Mouse (Mus musculus) heart, embryonic 11.5 days (tissue): ENCODE data around the gene Grm8. TPM values are rescaled to one million over a fixed set of nuclear protein-coding genes. Genes with fewer than 3 reads are reported as not detected.

Experiments
- ATAC-seq: fragments of 200-750 bp; cut with Nextera tagmentation; replicated peaks from 2 replicates; pipeline ENCODE4 v1.8.0; 2017; ENCODE audit warnings: moderate library complexity; ENCODE audit not compliant: insufficient number of reproducible peaks, low FRiP score, low TSS enrichment
- H3K27ac ChIP-seq: fragments of 300-500 bp; sonication (generic); 2 replicates; pipeline ENCODE4 v1.5.1; 2014; ENCODE audit warnings: mild to moderate bottlenecking, low read depth, low read length
- H3K27me3 ChIP-seq: fragments of 300-500 bp; sonication (generic); 2 replicates; pipeline ENCODE4 v1.6.1; 2014; ENCODE audit warnings: mild to moderate bottlenecking, low read length, mixed read lengths; ENCODE audit not compliant: control insufficient read depth, insufficient read depth
- H3K36me3 ChIP-seq: fragments of 300-500 bp; sonication (generic); 2 replicates; pipeline ENCODE4 v1.6.1; 2014; ENCODE audit warnings: mild to moderate bottlenecking, low read length, moderate library complexity, mixed read lengths; ENCODE audit not compliant: control insufficient read depth, insufficient read depth
- H3K4me1 ChIP-seq: fragments of 300-500 bp; sonication (generic); 2 replicates; pipeline ENCODE4 v1.6.1; 2014; ENCODE audit warnings: low read length; ENCODE audit not compliant: control insufficient read depth, insufficient read depth
- H3K4me2 ChIP-seq: fragments of 300-500 bp; sonication (generic); 2 replicates; pipeline ENCODE4 v1.6.1; 2014; ENCODE audit warnings: mild to moderate bottlenecking, moderate library complexity
- H3K4me3 ChIP-seq: fragments of 300-500 bp; sonication (generic); 2 replicates; pipeline ENCODE4 v1.5.1; 2014; ENCODE audit warnings: low read depth, low read length
- H3K9ac ChIP-seq: fragments of 300-500 bp; sonication (generic); 2 replicates; pipeline ENCODE4 v1.6.1; 2014; ENCODE audit warnings: mild to moderate bottlenecking, low read depth, low read length, moderate library complexity
- H3K9me3 ChIP-seq: fragments of 300-500 bp; sonication (generic); replicated peaks from 2 replicates; pipeline ENCODE4 v1.6.1; 2016; ENCODE audit warnings: low read length; ENCODE audit not compliant: control insufficient read depth
- WGBS: fragments of 180-500 bp; shearing (Covaris S2); extraction: QIAGEN DNeasy Blood & Tissue Kit; methylation state at CpG from one replicate; pipeline ENCODE4 v1.1.7; 2014; ENCODE audit not compliant: insufficient replicate concordance; 5-methylcytosine and 5-hydroxymethylcytosine counted together
- polyA plus RNA-seq: library from polyadenylated mRNA; unstranded; fragments of >200 nt; fragmentation: Nextera tagmentation; extraction: Ambion mirVana; gene quantifications from 2 replicates; pipeline ENCODE4 v1.2.1, GENCODE M21; 2014

Grm8 gene
- polyA plus RNA-seq, 1 experiment from 2014 or later: 0.07 TPM

- no peaks in the 10 kb centered on the region for H3K27me3 ChIP-seq
- no peaks in the 10 kb centered on the region for H3K4me1 ChIP-seq
- WGBS: 76% methylated on average over 4 of the region's 4 CpGs
- no peak overlapping the region for H3K9ac ChIP-seq
- H3K9me3 ChIP-seq: no peaks in the 10 kb centered on the region
- no peak overlapping the region for H3K27ac ChIP-seq
- H3K4me3 ChIP-seq: no peak overlapping the region
- no peak for ATAC-seq
- H3K4me2 ChIP-seq: no peak overlapping the region
- H3K36me3 ChIP-seq: no peaks in the 10 kb centered on the region
Measured at GRCm38 (mm10) chr6:27746493-27746892, 388.5 kb downstream of the Grm8 start.

- no peak overlapping the region for H3K27ac ChIP-seq
- no peaks in the 10 kb centered on the region for H3K9me3 ChIP-seq
- no peak overlapping the region for H3K4me2 ChIP-seq
- no peaks in the 10 kb centered on the region for H3K27me3 ChIP-seq
- no peaks in the 10 kb centered on the region for H3K36me3 ChIP-seq
- ATAC-seq: no peak
- H3K4me1 ChIP-seq: no peaks in the 10 kb centered on the region
- WGBS: 44% methylated on average over 5 of the region's 5 CpGs
- no peak overlapping the region for H3K9ac ChIP-seq
- H3K4me3 ChIP-seq: no peak overlapping the region
Measured at GRCm38 (mm10) chr6:27745693-27746451, 389.1 kb downstream of the Grm8 start.

GRCm38 (mm10) chr6:27689382-27689781, 445.6 kb downstream of the Grm8 start:
- no peak overlapping the region for H3K27ac ChIP-seq
- no peak overlapping the region for H3K4me2 ChIP-seq
- no peaks in the 10 kb centered on the region for H3K4me1 ChIP-seq
- WGBS: 79% methylated on average over 3 of the region's 3 CpGs
- H3K4me3 ChIP-seq: no peak overlapping the region
- H3K36me3 ChIP-seq: no peaks in the 10 kb centered on the region
- no peak for ATAC-seq
- no peak overlapping the region for H3K9ac ChIP-seq
- H3K9me3 ChIP-seq: no peaks in the 10 kb centered on the region
- no peaks in the 10 kb centered on the region for H3K27me3 ChIP-seq

- Histone ChIP-seq H3K4me1 (no peaks in the 10 kb centered on the region), H3K4me3 (no peak overlapping the region), H3K27ac (no peak overlapping the region), H3K9me3 (no peaks in the 10 kb centered on the region), H3K36me3 (no peaks in the 10 kb centered on the region), H3K27me3 (no peaks in the 10 kb centered on the region), H3K9ac (no peak overlapping the region), H3K4me2 (no peak overlapping the region)
- ATAC-seq: no peak
- WGBS: 51% methylated on average over 6 of the region's 6 CpGs
Measured at GRCm38 (mm10) chr6:27661747-27662435, 473.1 kb downstream of the Grm8 start.

- H3K4me1 ChIP-seq: no peaks in the 10 kb centered on the region
- H3K4me2 ChIP-seq: no peak overlapping the region
- ATAC-seq: no peak
- H3K4me3 ChIP-seq: no peak overlapping the region
- no peak overlapping the region for H3K9ac ChIP-seq
- H3K27ac ChIP-seq: no peak overlapping the region
- H3K36me3 ChIP-seq: no peaks in the 10 kb centered on the region
- no peaks in the 10 kb centered on the region for H3K27me3 ChIP-seq
- 50% methylated on average over 1 of the region's 1 CpGs for WGBS
- H3K9me3 ChIP-seq: no peaks in the 10 kb centered on the region
Measured at GRCm38 (mm10) chr6:27657520-27657919, 477.5 kb downstream of the Grm8 start.

GRCm38 (mm10) chr6:27646503-27646902, 488.5 kb downstream of the Grm8 start:
- Histone ChIP-seq H3K27ac (no peak overlapping the region), H3K4me1 (no peaks in the 10 kb centered on the region), H3K9me3 (no peaks in the 10 kb centered on the region), H3K9ac (no peak overlapping the region), H3K27me3 (no peaks in the 10 kb centered on the region), H3K36me3 (no peaks in the 10 kb centered on the region), H3K4me3 (no peak overlapping the region), H3K4me2 (no peak overlapping the region)
- no peak for ATAC-seq
- WGBS: 71% methylated on average over 1 of the region's 1 CpGs

GRCm38 (mm10) chr6:27645054-27645453, 489.9 kb downstream of the Grm8 start:
- no peak overlapping the region for H3K9ac ChIP-seq
- H3K27me3 ChIP-seq: no peaks in the 10 kb centered on the region
- H3K4me1 ChIP-seq: no peaks in the 10 kb centered on the region
- no peak overlapping the region for H3K4me2 ChIP-seq
- H3K27ac ChIP-seq: no peak overlapping the region
- ATAC-seq: no peak
- no peaks in the 10 kb centered on the region for H3K9me3 ChIP-seq
- H3K4me3 ChIP-seq: no peak overlapping the region
- no peaks in the 10 kb centered on the region for H3K36me3 ChIP-seq
- WGBS: 48% methylated on average over 5 of the region's 5 CpGs

- no peak overlapping the region for H3K4me2 ChIP-seq
- H3K9me3 ChIP-seq: no peaks in the 10 kb centered on the region
- no peaks in the 10 kb centered on the region for H3K4me1 ChIP-seq
- H3K36me3 ChIP-seq: no peaks in the 10 kb centered on the region
- no peak overlapping the region for H3K27ac ChIP-seq
- no peak overlapping the region for H3K9ac ChIP-seq
- no peak for ATAC-seq
- no peaks in the 10 kb centered on the region for H3K27me3 ChIP-seq
- no peak overlapping the region for H3K4me3 ChIP-seq
- 71% methylated on average over 3 of the region's 3 CpGs for WGBS
Measured at GRCm38 (mm10) chr6:27635898-27636297, 499.1 kb downstream of the Grm8 start.

GRCm38 (mm10) chr6:27617472-27617871, 517.5 kb downstream of the Grm8 start:
- 81% methylated on average over 4 of the region's 4 CpGs for WGBS
- ATAC-seq: no peak

More at GRCm38 (mm10) chr6:27617472-27617871, 517.5 kb downstream of the Grm8 start:
- Histone ChIP-seq H3K4me1 (no peaks in the 10 kb centered on the region), H3K4me3 (no peak overlapping the region), H3K4me2 (no peak overlapping the region), H3K27ac (no peak overlapping the region), H3K9me3 (no peaks in the 10 kb centered on the region), H3K27me3 (no peaks in the 10 kb centered on the region), H3K9ac (no peak overlapping the region), H3K36me3 (no peaks in the 10 kb centered on the region)
